Mouse (Mus musculus): ENCODE results near the gene Aak1. TPM values are rescaled to one million over a fixed set of nuclear protein-coding genes. Genes with fewer than 3 reads are reported as not detected.

Aak1 gene
- polyA plus RNA-seq, 1 experiment = 43.4 TPM

DNA sequence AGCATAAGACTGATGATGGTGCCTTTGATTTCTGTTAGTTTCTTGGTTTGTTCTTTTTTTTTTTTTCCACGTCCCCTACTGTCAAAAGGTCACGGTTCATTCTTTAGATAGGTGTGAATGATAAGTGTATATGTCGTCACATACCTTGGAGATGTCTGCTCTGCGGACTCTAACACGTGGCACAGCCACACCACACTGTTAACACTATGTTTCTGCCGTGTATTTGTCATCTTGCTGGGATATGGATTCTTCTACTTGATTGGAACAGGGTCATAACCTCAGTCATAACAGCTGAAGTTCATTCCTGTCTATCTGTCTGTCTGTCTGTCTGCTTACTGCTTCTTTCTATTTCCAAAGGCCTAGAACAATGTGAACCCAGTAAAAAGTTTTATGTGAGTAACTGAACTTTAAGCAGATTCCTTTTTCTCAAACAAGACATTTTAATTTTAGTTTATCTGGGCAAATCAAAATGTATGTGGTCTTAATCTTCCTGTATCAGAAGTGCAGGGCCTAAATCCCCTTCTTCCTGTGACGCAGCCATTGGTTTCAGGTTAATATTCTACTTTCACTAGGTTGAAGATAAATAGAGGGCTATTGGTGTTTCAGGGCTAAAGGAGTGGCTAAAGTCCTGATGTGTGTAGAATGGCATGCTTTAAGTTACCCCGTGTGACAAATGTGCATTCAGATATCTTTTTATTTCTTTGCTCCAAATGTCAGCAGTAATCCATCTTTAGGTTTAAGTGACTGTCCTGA, 129.0 kb downstream of the Aak1 start:
- H3K4me3 ChIP-seq (ENCODE audit: control insufficient read depth, low read depth, low read length) = no peak overlapping the region
- H3K36me3 ChIP-seq (ENCODE audit: control insufficient read depth, insufficient read depth, low read length) = peaks cover 4% of the 10 kb centered on the region; the same call in 1 of the 2 replicates
- H3K4me1 ChIP-seq (ENCODE audit: control insufficient read depth, insufficient read depth, low read length) = no peaks in the 10 kb centered on the region
- no peak overlapping the region for H3K27ac ChIP-seq (ENCODE audit: control insufficient read depth, insufficient read depth, low read depth, low read length)
- no peak for TF ChIP-seq CTCF (IDR thresholded peaks at IDR 0.05; ENCODE audit: control insufficient read depth, insufficient read depth, insufficient replicate concordance, low read depth, low read length)
- no peak for TF ChIP-seq POLR2A (IDR thresholded peaks at IDR 0.05; ENCODE audit: control insufficient read depth, low read depth, low read length)
- H3K27me3 ChIP-seq (ENCODE audit: control insufficient read depth, insufficient read depth, low read length) = no peaks in the 10 kb centered on the region

DNA sequence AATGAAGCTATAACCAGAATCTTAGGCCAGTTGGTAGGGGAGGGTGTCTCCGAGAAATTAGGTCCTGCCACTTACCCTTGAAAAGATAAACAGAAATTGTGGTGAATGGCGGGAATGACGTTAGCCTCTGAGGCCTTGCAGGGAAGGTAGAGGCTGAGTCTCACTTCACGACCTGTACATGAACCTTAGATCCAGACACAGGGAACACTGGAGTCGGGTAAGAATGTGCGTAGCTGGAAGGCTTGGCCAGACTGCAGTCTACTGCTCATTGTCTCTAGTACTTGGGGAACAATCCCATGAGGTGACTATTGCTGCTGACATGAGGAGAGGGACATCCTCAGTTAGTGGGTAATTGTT, 129.6 kb downstream of the Aak1 start:
- TF ChIP-seq CTCF (IDR thresholded peaks at IDR 0.05; ENCODE audit: control insufficient read depth, insufficient read depth, insufficient replicate concordance, low read depth, low read length) (no peak), POLR2A (IDR thresholded peaks at IDR 0.05; ENCODE audit: control insufficient read depth, low read depth, low read length) (no peak)
- no peak overlapping the region for H3K27ac ChIP-seq (ENCODE audit: control insufficient read depth, insufficient read depth, low read depth, low read length)
- no peaks in the 10 kb centered on the region for H3K4me1 ChIP-seq (ENCODE audit: control insufficient read depth, insufficient read depth, low read length)
- no peaks in the 10 kb centered on the region for H3K27me3 ChIP-seq (ENCODE audit: control insufficient read depth, insufficient read depth, low read length)
- H3K4me3 ChIP-seq (ENCODE audit: control insufficient read depth, low read depth, low read length) = no peak overlapping the region
- peaks cover 3% of the 10 kb centered on the region for H3K36me3 ChIP-seq (ENCODE audit: control insufficient read depth, insufficient read depth, low read length)

DNA sequence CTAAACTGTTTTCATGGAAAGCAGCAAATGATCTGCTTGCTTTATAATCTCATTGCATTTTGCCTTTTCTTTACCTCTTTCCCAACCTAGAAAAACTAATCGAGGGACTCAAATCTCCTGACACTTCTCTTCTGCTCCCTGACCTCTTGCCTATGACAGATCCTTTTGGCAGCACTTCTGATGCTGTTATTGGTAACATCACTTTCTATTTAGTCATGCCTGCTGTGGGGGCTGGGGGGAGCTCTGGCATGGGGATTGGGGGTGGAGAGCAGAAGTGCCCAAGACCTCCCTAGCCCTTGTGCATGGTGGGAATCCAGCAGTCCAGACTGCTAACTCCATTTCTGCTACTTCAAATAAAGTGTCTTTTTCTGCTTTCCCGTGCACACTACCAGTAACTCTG, 131.9 kb downstream of the Aak1 start:
- H3K27ac ChIP-seq (ENCODE audit: control insufficient read depth, insufficient read depth, low read depth, low read length) = no peak overlapping the region
- no peaks in the 10 kb centered on the region for H3K27me3 ChIP-seq (ENCODE audit: control insufficient read depth, insufficient read depth, low read length)
- no peak overlapping the region for H3K4me3 ChIP-seq (ENCODE audit: control insufficient read depth, low read depth, low read length)
- no peaks in the 10 kb centered on the region for H3K4me1 ChIP-seq (ENCODE audit: control insufficient read depth, insufficient read depth, low read length)
- TF ChIP-seq POLR2A (IDR thresholded peaks at IDR 0.05; ENCODE audit: control insufficient read depth, low read depth, low read length) = no peak
- no peak for TF ChIP-seq CTCF (IDR thresholded peaks at IDR 0.05; ENCODE audit: control insufficient read depth, insufficient read depth, insufficient replicate concordance, low read depth, low read length)
- peaks cover 3% of the 10 kb centered on the region for H3K36me3 ChIP-seq (ENCODE audit: control insufficient read depth, insufficient read depth, low read length)

DNA sequence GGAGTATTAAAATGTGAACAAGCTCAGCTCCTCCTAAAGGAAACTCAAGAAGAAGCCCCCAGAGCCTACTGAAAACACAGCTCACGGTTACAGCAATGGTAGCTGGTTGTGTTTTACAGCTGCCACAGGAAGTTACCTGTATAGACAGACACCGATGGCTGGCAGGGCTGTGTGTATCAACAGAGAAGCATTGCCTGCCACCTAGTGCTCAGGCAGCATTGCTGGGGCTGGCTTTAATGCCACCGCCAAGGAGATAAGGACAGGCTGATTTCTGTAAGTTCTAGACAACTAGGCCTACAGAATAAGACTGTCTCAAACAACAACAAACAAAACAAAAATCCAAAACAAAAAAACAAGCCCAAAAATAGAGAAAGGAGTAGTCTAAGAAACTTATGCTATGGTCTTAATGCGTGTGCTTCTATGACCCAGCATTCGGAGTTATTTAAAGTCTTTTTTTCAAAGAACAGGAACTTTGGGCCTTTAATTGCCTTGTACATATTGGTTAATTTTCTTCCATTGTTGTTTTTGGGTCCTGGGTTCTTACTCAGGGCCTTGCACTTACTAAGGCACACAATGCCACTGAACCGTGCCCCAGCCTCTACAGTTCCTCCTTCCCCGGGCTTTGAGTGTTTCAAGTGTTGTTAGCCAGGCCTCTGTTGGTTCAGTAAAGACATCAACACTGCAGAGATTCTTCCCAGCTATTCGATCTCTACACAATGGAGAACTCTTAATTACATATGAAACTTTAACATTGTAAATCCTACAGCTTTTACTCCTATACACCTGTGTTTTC, 136.2 kb downstream of the Aak1 start:
- Histone ChIP-seq H3K27me3 (ENCODE audit: control insufficient read depth, insufficient read depth, low read length) (no peaks in the 10 kb centered on the region), H3K4me3 (ENCODE audit: control insufficient read depth, low read depth, low read length) (no peak overlapping the region), H3K27ac (ENCODE audit: control insufficient read depth, insufficient read depth, low read depth, low read length) (no peak overlapping the region), H3K36me3 (ENCODE audit: control insufficient read depth, insufficient read depth, low read length) (peaks cover 3% of the 10 kb centered on the region), H3K4me1 (ENCODE audit: control insufficient read depth, insufficient read depth, low read length) (no peaks in the 10 kb centered on the region)
- TF ChIP-seq CTCF (IDR thresholded peaks at IDR 0.05; ENCODE audit: control insufficient read depth, insufficient read depth, insufficient replicate concordance, low read depth, low read length) (no peak), POLR2A (IDR thresholded peaks at IDR 0.05; ENCODE audit: control insufficient read depth, low read depth, low read length) (no peak)

DNA sequence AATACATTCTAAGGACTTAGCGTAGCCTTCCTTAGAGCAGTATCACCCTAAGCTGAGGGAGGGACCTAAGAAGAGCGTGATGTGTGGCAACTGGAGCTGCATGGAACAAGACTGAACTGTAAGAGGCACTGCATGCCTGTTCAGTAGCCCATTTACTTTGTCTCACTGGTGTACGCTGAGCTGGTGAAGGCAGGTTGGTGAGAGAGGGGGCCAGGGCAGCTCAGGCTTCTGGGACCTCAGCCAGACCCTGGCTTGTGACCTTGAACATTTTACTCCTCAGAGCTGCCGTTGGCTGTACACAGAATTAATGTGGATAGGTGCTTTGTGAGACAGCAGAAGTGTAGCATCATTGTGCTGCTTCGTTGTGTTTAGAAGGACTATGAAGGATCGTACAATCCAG, 140.3 kb downstream of the Aak1 start:
- Histone ChIP-seq H3K36me3 (ENCODE audit: control insufficient read depth, insufficient read depth, low read length) (no peaks in the 10 kb centered on the region; the same call in 1 of the 2 replicates), H3K4me1 (ENCODE audit: control insufficient read depth, insufficient read depth, low read length) (no peaks in the 10 kb centered on the region), H3K27ac (ENCODE audit: control insufficient read depth, insufficient read depth, low read depth, low read length) (no peak overlapping the region), H3K4me3 (ENCODE audit: control insufficient read depth, low read depth, low read length) (no peak overlapping the region), H3K27me3 (ENCODE audit: control insufficient read depth, insufficient read depth, low read length) (no peaks in the 10 kb centered on the region)
- TF ChIP-seq CTCF (IDR thresholded peaks at IDR 0.05; ENCODE audit: control insufficient read depth, insufficient read depth, insufficient replicate concordance, low read depth, low read length) (no peak), POLR2A (IDR thresholded peaks at IDR 0.05; ENCODE audit: control insufficient read depth, low read depth, low read length) (no peak)

DNA sequence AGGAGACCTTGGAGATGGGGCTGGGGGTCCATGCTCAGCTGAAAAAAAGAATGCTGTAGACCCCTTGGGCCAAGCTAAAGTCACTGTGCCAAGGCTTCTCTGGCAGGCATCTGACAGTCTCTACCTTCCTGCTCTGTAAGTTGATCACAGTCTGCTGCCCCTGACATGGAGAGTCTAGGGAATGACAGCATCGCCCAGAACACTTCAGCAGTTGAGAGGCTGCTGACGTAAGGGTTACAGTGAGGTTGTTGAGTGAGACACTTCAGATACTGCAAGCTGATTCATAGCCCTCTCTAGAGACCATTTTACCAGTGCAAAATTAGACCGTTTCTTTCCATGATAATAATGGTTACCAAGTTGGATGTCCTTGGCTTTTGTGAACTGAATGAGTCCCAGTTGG, 141.7 kb downstream of the Aak1 start:
- Histone ChIP-seq H3K4me1 (ENCODE audit: control insufficient read depth, insufficient read depth, low read length) (no peaks in the 10 kb centered on the region), H3K27me3 (ENCODE audit: control insufficient read depth, insufficient read depth, low read length) (no peaks in the 10 kb centered on the region), H3K4me3 (ENCODE audit: control insufficient read depth, low read depth, low read length) (no peak overlapping the region), H3K27ac (ENCODE audit: control insufficient read depth, insufficient read depth, low read depth, low read length) (no peak overlapping the region), H3K36me3 (ENCODE audit: control insufficient read depth, insufficient read depth, low read length) (no peaks in the 10 kb centered on the region; the same call in 1 of the 2 replicates)
- TF ChIP-seq POLR2A (IDR thresholded peaks at IDR 0.05; ENCODE audit: control insufficient read depth, low read depth, low read length) (no peak), CTCF (IDR thresholded peaks at IDR 0.05; ENCODE audit: control insufficient read depth, insufficient read depth, insufficient replicate concordance, low read depth, low read length) (no peak)

DNA sequence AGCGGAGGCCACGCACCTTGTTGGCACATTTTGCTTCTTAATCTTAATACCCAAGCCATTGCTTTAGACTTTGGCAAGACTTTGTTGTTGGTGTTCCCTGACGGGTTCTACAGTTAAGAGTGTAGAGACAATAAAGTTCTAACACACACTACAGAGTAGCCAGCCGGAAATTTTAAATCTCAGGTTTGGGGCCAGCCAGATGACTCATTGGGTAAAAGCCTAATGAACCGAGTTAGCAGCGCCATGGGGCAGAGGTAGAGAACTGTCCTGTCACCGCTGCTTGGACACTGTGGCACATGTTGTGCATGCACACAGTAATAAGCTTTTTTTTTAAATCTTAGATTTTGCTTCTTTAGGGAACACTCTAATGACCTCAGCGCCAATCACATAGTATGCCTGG, 143.0 kb downstream of the Aak1 start:
- no peaks in the 10 kb centered on the region for H3K4me1 ChIP-seq (ENCODE audit: control insufficient read depth, insufficient read depth, low read length)
- H3K27me3 ChIP-seq (ENCODE audit: control insufficient read depth, insufficient read depth, low read length) = no peaks in the 10 kb centered on the region
- H3K36me3 ChIP-seq (ENCODE audit: control insufficient read depth, insufficient read depth, low read length) = no peaks in the 10 kb centered on the region; the same call in 1 of the 2 replicates
- no peak overlapping the region for H3K27ac ChIP-seq (ENCODE audit: control insufficient read depth, insufficient read depth, low read depth, low read length)
- no peak for TF ChIP-seq CTCF (IDR thresholded peaks at IDR 0.05; ENCODE audit: control insufficient read depth, insufficient read depth, insufficient replicate concordance, low read depth, low read length)
- TF ChIP-seq POLR2A (IDR thresholded peaks at IDR 0.05; ENCODE audit: control insufficient read depth, low read depth, low read length) = no peak
- no peak overlapping the region for H3K4me3 ChIP-seq (ENCODE audit: control insufficient read depth, low read depth, low read length)

All from testis, adult 2 months (tissue).